Mouse (Mus musculus): Measurements from ENCODE around the gene Glipr2. TPM values are rescaled to one million over a fixed set of nuclear protein-coding genes. Genes with fewer than 3 reads are reported as not detected.
A peak's percentile ranks its signal among the peaks of the same experiment; 100 is the strongest.

The Glipr2 gene
- polyA plus RNA-seq, 1 experiment: 13.7 TPM

- Histone ChIP-seq H3K4me1 (ENCODE audit: control insufficient read depth, insufficient read depth, insufficient read length) (peaks cover 14% of the 10 kb centered on the region), H3K36me3 (ENCODE audit: control insufficient read depth, insufficient read depth, low read length) (no peaks in the 10 kb centered on the region), H3K27me3 (ENCODE audit: control insufficient read depth, insufficient read depth, low read length) (no peaks in the 10 kb centered on the region), H3K4me3 (ENCODE audit: extremely low read depth, insufficient read depth, insufficient read length) (peak overlapping the region; percentile 66), H3K27ac (ENCODE audit: insufficient read depth, low read length) (peak overlapping the region; percentile 90)
- under 1% methylated on average over 77 of the region's 77 CpGs for WGBS
- DNase-seq (ENCODE audit: low read depth in 1 of 2, low spot score in 2 of 2): peak; percentile 80 to 87
- TF ChIP-seq POLR2A (IDR thresholded peaks at IDR 0.05; ENCODE audit: low read depth, low read length): peak; percentile 90
- 0 out of 2 replicates have a peak, but pooled peaks have one; percentile 0 for TF ChIP-seq CTCF (IDR thresholded peaks at IDR 0.05; ENCODE audit: extremely low read depth, insufficient read depth, insufficient read length, insufficient replicate concordance)
Observed at GRCm38 (mm10) chr4:44012376-44013367, 55.5 kb downstream of the Glipr2 start.

- H3K4me1 ChIP-seq (ENCODE audit: control insufficient read depth, insufficient read depth, insufficient read length): peaks cover 17% of the 10 kb centered on the region
- no peak for TF ChIP-seq POLR2A (IDR thresholded peaks at IDR 0.05; ENCODE audit: low read depth, low read length)
- no peak for TF ChIP-seq CTCF (IDR thresholded peaks at IDR 0.05; ENCODE audit: extremely low read depth, insufficient read depth, insufficient read length, insufficient replicate concordance)
- peak overlapping the region; percentile 66 for H3K4me3 ChIP-seq (ENCODE audit: extremely low read depth, insufficient read depth, insufficient read length)
- 0 out of 2 replicates have a peak, but pooled peaks cover 2% of the 10 kb centered on the region for H3K36me3 ChIP-seq (ENCODE audit: control insufficient read depth, insufficient read depth, low read length)
- H3K27me3 ChIP-seq (ENCODE audit: control insufficient read depth, insufficient read depth, low read length): no peaks in the 10 kb centered on the region
- no peak overlapping the region for H3K27ac ChIP-seq (ENCODE audit: insufficient read depth, low read length)
- WGBS: 18% methylated on average over 11 of the region's 11 CpGs
- no peak for DNase-seq (ENCODE audit: low read depth in 1 of 2, low spot score in 2 of 2)
Observed at GRCm38 (mm10) chr4:44013391-44014070, 56.3 kb downstream of the Glipr2 start.

GRCm38 (mm10) chr4:44016071-44016470 lies 58.9 kb downstream of the Glipr2 start:
- H3K4me1 ChIP-seq (ENCODE audit: control insufficient read depth, insufficient read depth, insufficient read length): peaks cover 17% of the 10 kb centered on the region
- DNase-seq (ENCODE audit: low read depth in 1 of 2, low spot score in 2 of 2): peak in 1 of 2 experiments; percentile 31
- 0 out of 2 replicates have a peak overlapping the region, but pooled peaks have one; percentile 1 for H3K27ac ChIP-seq (ENCODE audit: insufficient read depth, low read length)
- TF ChIP-seq CTCF (IDR thresholded peaks at IDR 0.05; ENCODE audit: extremely low read depth, insufficient read depth, insufficient read length, insufficient replicate concordance): no peak
- no peak for TF ChIP-seq POLR2A (IDR thresholded peaks at IDR 0.05; ENCODE audit: low read depth, low read length)
- peaks cover 11% of the 10 kb centered on the region for H3K36me3 ChIP-seq (ENCODE audit: control insufficient read depth, insufficient read depth, low read length)
- no peak overlapping the region for H3K4me3 ChIP-seq (ENCODE audit: extremely low read depth, insufficient read depth, insufficient read length)
- WGBS: 11% methylated on average over 4 of the region's 4 CpGs
- H3K27me3 ChIP-seq (ENCODE audit: control insufficient read depth, insufficient read depth, low read length): no peaks in the 10 kb centered on the region

GRCm38 (mm10) chr4:44016791-44017190 lies 59.6 kb downstream of the Glipr2 start:
- WGBS: 94% methylated on average over 12 of the region's 12 CpGs
- no peak for DNase-seq (ENCODE audit: low read depth in 1 of 2, low spot score in 2 of 2)
- H3K4me1 ChIP-seq (ENCODE audit: control insufficient read depth, insufficient read depth, insufficient read length): peaks cover 19% of the 10 kb centered on the region
- TF ChIP-seq POLR2A (IDR thresholded peaks at IDR 0.05; ENCODE audit: low read depth, low read length) (no peak), CTCF (IDR thresholded peaks at IDR 0.05; ENCODE audit: extremely low read depth, insufficient read depth, insufficient read length, insufficient replicate concordance) (no peak)
- no peak overlapping the region for H3K27ac ChIP-seq (ENCODE audit: insufficient read depth, low read length)
- H3K4me3 ChIP-seq (ENCODE audit: extremely low read depth, insufficient read depth, insufficient read length): no peak overlapping the region
- H3K27me3 ChIP-seq (ENCODE audit: control insufficient read depth, insufficient read depth, low read length): no peaks in the 10 kb centered on the region
- H3K36me3 ChIP-seq (ENCODE audit: control insufficient read depth, insufficient read depth, low read length): peaks cover 17% of the 10 kb centered on the region

- Histone ChIP-seq H3K27me3 (ENCODE audit: control insufficient read depth, insufficient read depth, low read length) (no peaks in the 10 kb centered on the region), H3K27ac (ENCODE audit: insufficient read depth, low read length) (peak overlapping the region; percentile 81), H3K4me1 (ENCODE audit: control insufficient read depth, insufficient read depth, insufficient read length) (peaks cover 12% of the 10 kb centered on the region; the same call in 1 of the 2 replicates), H3K4me3 (ENCODE audit: extremely low read depth, insufficient read depth, insufficient read length) (no peak overlapping the region), H3K36me3 (ENCODE audit: control insufficient read depth, insufficient read depth, low read length) (peaks cover 51% of the 10 kb centered on the region)
- 23% methylated on average over 4 of the region's 4 CpGs for WGBS
- DNase-seq (ENCODE audit: low read depth in 1 of 2, low spot score in 2 of 2): peak in 1 of 2 experiments; percentile 59
- TF ChIP-seq CTCF (IDR thresholded peaks at IDR 0.05; ENCODE audit: extremely low read depth, insufficient read depth, insufficient read length, insufficient replicate concordance): no peak
- no peak for TF ChIP-seq POLR2A (IDR thresholded peaks at IDR 0.05; ENCODE audit: low read depth, low read length)
Observed at GRCm38 (mm10) chr4:44022323-44022722, 65.1 kb downstream of the Glipr2 start.

GRCm38 (mm10) chr4:44022766-44023165 lies 65.6 kb downstream of the Glipr2 start:
- 36% methylated on average over 11 of the region's 11 CpGs for WGBS

More at GRCm38 (mm10) chr4:44022766-44023165, 65.6 kb downstream of the Glipr2 start:
- H3K4me3 ChIP-seq (ENCODE audit: extremely low read depth, insufficient read depth, insufficient read length): no peak overlapping the region
- DNase-seq (ENCODE audit: low read depth in 1 of 2, low spot score in 2 of 2): no peak
- peaks cover 11% of the 10 kb centered on the region; the same call in 1 of the 2 replicates for H3K4me1 ChIP-seq (ENCODE audit: control insufficient read depth, insufficient read depth, insufficient read length)
- H3K27me3 ChIP-seq (ENCODE audit: control insufficient read depth, insufficient read depth, low read length): no peaks in the 10 kb centered on the region
- peaks cover 52% of the 10 kb centered on the region for H3K36me3 ChIP-seq (ENCODE audit: control insufficient read depth, insufficient read depth, low read length)
- peak overlapping the region; percentile 81 for H3K27ac ChIP-seq (ENCODE audit: insufficient read depth, low read length)
- no peak for TF ChIP-seq POLR2A (IDR thresholded peaks at IDR 0.05; ENCODE audit: low read depth, low read length)
- TF ChIP-seq CTCF (IDR thresholded peaks at IDR 0.05; ENCODE audit: extremely low read depth, insufficient read depth, insufficient read length, insufficient replicate concordance): no peak
